Mouse (Mus musculus) adrenal gland, postnatal 36 days (tissue): ENCODE measurements around the gene Fscn1. TPM values are rescaled to one million over a fixed set of nuclear protein-coding genes. Genes with fewer than 3 reads are reported as not detected.
A peak's percentile ranks its signal among the peaks of the same experiment; 100 is the strongest.

Source experiments
- DNase-seq, 2 experiments: peaks; one replicate each; pipeline ENCODE4 v3.0.0; 2021; ENCODE audit warnings: mixed read lengths in 1 of 2
- long read RNA-seq, 2 experiments: library from polyadenylated mRNA; stranded (forward); transcript quantifications; one replicate each; pipeline ENCODE4 v2.0.0; 2021; ENCODE audit warnings: borderline sequencing depth in 2 of 2
- total RNA-seq, 2 experiments: library from RNA; stranded (reverse); gene quantifications; 2 replicates each; pipeline ENCODE4 v1.2.3; 2021

The Fscn1 gene
- 10 to 100 TPM; 33.6 to 42.0 TPM for total RNA-seq
- long read RNA-seq, experiment 1, transcript Fscn1-201 (5 exons, 2,675 nt), result major isoform, 20 of 24 reads
- long read RNA-seq, experiment 1, partial matches to known transcripts, result 1 of 24 reads
- long read RNA-seq, experiment 1, other reads (novel, unspliced or antisense), result 3 of 24 reads
- long read RNA-seq, experiment 2, transcript Fscn1-201 (5 exons, 2,675 nt), result major isoform, 26 of 26 reads
- long read RNA-seq, experiment 2, partial matches to known transcripts, result 0 of 26 reads
- long read RNA-seq, experiment 2, other reads (novel, unspliced or antisense), result 0 of 26 reads

DNA sequence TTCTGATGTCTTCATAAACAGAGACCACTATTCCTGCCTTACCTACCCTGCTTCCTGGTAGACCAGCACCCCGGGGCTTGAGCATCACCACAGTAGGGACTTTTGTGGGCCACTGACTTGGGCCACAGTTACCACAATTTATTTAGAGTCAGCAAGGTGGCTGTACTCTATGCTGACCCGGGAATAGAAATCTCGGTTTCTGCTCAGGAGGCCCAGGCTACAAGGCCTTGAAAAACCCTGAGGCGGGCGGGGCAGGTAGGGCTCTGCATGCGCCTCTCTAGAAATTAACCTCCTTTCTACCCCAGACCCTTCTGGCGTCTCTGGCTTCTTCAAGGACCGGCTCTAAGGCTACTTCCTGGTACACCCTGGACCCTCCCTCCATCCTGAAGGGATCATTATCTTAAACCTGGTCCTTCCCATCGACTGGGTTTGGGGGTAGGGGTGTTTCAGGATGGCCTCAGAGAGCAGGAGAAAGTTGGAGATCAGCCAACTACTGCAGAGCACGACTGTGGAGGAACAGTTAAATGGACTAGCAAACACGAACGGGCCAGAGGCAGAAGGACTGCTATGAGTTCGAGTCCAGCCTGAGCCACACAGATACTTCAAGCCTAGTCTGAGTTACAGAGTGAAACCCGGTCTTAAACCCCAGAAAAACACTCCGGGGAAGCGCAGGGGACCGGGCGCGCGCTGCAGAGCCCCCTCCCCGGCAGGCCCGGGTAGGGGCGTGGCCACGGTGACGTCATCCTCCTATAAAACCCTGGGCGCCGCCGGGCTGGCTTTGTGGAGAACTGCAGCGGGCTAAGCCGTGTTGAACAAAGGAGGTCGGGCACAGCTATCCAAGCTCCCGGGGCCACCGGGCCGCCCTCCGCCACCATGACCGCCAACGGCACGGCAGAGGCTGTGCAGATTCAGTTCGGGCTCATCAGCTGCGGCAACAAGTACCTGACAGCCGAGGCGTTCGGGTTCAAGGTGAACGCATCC, at the start of gene Fscn1:
Fscn1 (plus strand) TSS at position 768 of the 981 bp plus-strand sequence.
- DNase-seq, result peak; percentile 90 to 91

DNA sequence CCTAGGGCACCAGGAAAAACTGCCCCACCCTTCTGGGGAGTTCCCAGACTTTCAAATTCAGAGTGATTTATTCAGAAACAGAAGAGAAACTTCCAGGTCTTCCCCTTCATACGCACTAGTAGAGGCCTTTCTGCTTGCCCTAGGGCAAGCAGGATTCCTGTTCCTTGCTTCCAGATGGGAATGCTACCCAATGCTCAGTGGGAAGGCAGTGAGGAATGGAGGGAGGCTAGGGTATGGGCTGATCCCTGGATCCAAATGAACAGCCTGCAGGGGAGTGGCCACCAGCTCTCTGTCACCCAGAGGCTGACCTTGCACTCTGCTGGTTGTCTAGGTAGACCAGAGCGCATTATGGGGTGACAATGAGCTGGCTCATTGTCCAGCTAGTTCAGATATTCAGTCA, 48.5 kb upstream of the Fscn1 start:
- no peak for DNase-seq

DNA sequence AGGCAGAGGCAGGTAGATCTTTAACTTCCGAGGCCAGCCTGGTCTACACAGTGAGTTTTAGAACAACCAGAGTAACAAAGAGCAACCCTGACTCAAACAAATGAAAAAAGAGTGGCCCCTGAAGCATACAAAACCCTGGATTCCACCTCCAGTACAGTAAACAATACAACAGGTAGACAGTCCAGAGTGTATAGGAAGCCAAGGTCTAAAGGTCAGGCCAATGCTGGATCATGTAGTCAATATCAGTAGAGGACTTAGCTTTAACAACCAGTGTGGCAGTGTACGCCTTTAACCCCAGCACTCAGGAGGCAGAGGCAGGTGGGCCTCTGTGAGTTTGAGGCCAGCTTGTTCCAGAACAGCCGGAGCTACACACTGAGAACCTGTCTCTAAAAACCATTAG, 47.8 kb upstream of the Fscn1 start:
- no peak for DNase-seq

GRCm38 (mm10) chr5:142912739-142913138, 47.4 kb upstream of the Fscn1 start:
- no peak for DNase-seq

- DNase-seq, result no peak
Observed at GRCm38 (mm10) chr5:142915231-142915630, 44.9 kb upstream of the Fscn1 start.

DNA sequence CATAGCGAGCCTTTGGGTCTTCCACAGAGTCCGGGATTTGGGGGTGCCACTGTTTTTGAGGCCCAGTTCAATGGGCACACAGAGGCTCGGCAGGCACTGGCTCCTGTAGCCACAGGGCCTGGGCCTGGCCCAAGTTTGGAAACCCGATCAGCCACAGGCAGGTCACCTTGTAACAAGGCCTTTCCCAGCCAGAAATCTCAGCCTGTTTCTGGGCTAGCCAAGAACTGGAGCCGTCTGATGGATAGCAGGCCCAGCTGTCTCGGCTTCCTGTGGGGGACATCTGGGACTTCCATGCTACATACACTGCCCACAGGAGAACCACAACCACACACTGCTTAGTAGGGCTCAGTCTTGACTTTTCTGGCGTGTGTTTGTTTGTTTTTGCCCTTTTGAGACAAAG, 43.5 kb upstream of the Fscn1 start:
- DNase-seq, result no peak

- DNase-seq, result no peak
Observed at GRCm38 (mm10) chr5:142917402-142917801, 42.7 kb upstream of the Fscn1 start.

DNA sequence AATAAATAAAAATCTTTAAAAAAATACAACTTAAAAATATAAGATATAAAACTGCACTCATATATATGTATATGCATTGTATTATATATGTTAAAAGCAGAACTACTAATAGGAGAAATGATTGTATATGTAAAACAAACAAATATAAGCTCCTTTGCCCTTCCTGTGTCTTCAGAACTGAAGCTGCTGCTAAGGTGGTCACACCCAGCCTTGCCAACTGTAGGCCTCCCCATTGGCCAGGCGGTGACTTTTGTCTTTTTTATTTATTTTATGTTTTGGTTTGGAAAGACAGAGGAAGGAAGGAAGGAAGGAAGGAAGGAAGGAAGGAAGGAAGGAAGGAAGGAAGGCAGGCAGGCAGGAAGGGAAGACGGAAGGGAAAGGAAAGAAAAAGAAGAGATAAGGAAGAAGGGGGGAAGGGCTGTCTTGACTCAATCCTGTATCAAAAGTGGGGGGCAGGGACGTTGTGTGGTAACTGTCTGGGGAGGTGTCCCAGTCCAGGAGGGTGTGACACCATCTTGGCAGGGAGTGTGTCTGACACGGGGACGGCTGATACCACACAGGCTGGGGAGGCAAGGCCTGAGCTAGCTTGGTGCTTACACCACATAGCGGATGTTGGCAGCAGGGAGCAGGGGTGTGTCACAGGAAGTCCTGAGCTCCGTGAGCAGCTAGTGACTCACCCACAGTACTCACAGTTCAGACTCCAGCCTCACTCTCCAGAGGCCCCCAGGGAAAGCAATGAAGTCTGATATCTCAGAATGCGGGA, 39.7 kb upstream of the Fscn1 start:
- peak; percentile 89 for DNase-seq

DNA sequence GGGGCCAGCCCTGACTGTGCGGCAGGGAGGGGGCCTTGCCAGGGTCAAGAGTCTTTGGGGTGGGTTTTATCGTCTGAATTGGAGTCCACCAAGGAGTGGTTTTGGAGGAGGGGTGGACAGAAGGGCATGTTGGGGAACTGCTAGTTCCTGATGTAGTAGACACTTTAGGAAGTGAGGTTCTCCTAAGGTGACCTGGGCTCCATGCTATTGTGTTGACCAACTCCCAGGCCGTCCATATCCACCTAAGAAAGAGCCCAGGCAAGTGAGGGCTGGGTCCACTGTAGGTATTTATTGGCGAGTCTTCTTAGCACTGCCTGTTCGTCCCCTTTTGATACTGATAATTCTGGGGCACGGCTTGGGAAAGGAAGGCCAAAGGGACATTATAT, 39.1 kb upstream of the Fscn1 start:
- no peak for DNase-seq

GRCm38 (mm10) chr5:142922251-142922650, 37.9 kb upstream of the Fscn1 start:
- DNase-seq, result no peak

DNA sequence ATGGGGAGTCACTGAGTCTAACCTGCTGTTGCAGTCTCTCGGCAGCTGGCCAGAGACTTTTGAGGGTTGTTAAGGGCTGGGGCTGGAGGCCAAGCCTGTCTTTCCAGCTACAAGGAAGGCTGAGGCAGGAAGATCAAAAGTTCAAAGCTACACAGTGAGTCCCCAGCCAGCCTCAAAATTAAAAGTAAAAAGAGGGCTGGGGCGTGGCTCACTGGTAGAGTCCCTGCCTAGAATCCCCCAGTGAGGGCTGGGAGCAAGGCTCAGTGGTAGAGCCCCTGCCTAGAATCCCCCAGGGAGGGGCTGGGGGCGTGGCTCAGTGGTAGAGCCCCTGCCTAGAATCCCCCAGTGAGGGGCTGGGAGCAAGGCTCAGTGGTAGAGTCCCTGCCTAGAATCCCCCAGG, 36.4 kb upstream of the Fscn1 start:
- DNase-seq, result no peak

GRCm38 (mm10) chr5:142924336-142924959, 35.7 kb upstream of the Fscn1 start:
- DNase-seq, result no peak

- DNase-seq, result peak; percentile 52 to 71
Observed at GRCm38 (mm10) chr5:142926204-142926939, 33.8 kb upstream of the Fscn1 start.

DNA sequence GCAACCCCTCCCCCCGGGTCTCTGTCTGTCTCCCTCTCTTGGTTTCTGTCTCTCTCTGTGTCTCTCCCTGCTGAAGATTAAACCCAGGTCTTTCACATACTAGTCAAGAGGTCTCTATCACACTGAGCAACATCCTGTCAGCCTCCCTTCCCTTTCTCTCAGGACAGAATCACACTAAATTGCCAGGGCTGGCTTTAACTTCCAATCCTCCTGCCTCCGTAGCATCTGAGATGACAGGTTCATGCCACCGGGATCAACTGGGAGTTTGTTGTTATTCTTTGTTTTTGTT, 33.3 kb upstream of the Fscn1 start:
- no peak for DNase-seq

DNA sequence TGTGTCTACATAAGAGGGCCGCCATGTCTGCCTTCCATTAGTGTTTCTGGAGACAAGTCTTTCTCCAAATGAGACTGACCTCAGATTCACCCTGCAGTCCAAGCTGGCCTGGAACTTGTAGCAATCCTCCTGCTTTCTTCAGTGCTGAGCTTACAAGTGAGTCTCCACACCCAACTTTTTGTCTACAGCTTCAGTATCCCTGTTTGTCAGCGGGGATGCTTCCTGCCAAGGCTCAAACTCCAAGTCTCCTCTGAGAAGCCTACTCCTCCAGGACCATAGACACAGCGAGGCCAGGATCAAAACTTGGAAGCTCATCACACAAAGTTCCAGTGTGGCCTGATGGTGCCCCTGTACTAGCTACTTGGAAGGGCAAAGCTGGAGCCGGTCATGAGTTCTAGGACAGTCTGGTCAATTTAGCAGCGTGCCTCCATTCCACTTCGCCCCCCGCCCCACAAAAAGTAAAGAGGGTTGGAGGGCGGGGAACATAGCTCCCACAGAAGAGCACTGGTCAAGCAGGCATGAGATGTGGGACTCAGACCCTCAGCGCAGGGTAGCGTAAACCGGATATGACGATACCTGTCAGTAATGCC, 32.7 kb upstream of the Fscn1 start:
- no peak for DNase-seq

DNA sequence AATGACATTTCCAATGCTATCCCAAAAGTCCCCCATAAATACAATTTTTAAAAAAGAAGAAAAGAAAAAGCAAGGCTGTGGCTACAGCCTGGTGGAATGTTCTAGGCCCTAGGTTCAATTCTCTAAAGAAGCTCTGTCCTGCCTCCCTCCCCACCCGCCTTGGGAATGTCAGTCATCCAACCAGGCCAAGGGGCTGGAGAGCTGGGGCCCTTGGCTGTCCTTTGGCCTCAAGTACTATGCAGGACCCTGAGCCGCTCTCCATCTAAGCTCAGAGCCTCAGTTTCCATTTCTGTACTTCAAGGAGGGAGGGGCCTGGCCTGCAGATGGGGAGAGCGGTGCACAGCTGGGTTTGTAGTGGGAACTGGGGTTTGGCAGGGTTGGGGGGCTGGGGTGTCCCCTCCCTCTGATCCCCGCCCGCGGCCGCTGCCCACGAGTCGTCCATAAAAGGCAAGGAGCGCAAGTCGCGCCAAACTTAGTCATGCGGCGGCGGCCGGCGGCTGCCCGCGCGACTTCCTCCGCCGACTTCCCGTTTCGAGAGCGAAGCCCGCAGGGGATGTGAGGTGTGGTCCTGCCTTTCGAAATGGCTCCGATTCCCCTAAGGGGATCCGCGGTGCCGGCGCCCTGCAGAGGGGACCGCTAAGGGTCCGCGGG, 31.3 kb upstream of the Fscn1 start:
- DNase-seq, result peak; percentile 84 to 89

GRCm38 (mm10) chr5:142929400-142929752, 30.8 kb upstream of the Fscn1 start:
- DNase-seq, result no peak

DNA sequence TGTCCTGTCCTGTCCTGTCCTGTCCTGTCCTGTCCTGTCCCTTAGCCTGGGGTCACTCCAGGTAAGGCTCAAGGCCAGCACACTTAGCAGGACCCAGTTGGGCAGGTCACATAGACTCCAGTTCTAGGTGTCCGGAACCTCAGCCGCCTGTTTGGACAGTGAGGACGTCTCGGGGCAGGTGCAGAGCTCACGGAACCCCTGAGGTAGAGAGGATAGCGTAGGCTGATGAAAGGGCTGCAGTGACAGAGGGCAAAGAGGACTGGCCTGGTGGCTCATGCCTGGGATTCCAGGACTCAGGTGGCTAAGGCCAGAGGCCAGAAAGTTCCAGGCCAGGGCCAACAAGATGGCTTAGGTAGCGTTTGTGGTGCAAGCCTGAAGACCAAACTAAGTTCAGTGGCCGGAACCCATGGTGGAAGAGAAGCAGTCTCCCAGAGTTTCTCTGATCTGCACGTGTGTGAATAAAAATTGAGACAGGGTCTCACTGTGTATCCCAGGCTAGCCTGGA, 28.9 kb upstream of the Fscn1 start:
- DNase-seq, result no peak

GRCm38 (mm10) chr5:142932084-142932685, 28.0 kb upstream of the Fscn1 start:
- DNase-seq, result peak; percentile 71 to 88

DNA sequence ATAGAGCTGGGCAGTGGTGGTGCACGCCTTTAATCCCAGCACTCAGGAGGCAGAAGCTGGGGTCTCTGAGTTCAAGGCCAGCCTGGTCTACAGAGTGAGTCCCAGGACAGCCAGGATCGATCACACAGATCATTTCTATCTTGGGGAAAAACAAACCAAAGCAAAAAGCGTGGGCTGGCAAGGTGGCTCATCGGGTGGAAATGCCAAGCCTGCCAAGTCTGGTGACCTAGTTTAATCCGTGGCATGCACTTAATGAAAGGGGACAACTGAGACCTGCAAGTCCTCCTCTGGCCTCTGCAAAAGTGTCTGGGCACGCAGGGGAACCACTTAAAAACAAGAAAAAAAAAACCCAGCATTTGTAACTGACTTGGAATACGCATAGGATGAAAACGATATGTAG, 27.4 kb upstream of the Fscn1 start:
- DNase-seq, result peak in 1 of 2 experiments; percentile 31
